Mouse (Mus musculus): ENCODE measurements around the gene Nudt22.

Gene Nudt22

GRCm38 (mm10) chr19:6975537-6976521, 20.1 kb downstream of the Nudt22 start, which contains the start of gene Plcb3:
Gene Plcb3, minus strand, starts transcription at chr19:6976470.
- peak; percentile 82 for DNase-seq

GRCm38 (mm10) chr19:6974211-6975205, 21.4 kb downstream of the Nudt22 start, which contains the start of gene Ppp1r14b:
Gene Ppp1r14b, plus strand, starts transcription at chr19:6974968.
- DNase-seq: peak; percentile 95

- no peak for DNase-seq
These were observed 22.2 kb downstream of the Nudt22 start for GRCm38 (mm10) chr19:6973581-6974190.

- DNase-seq: no peak
These were observed 23.5 kb downstream of the Nudt22 start for GRCm38 (mm10) chr19:6972247-6972917.

GRCm38 (mm10) chr19:6971644-6972043, 24.3 kb downstream of the Nudt22 start:
- DNase-seq: peak; percentile 27

GRCm38 (mm10) chr19:6970460-6971085, 25.3 kb downstream of the Nudt22 start:
- DNase-seq: peak; percentile 24

GRCm38 (mm10) chr19:6969665-6970381, 26.1 kb downstream of the Nudt22 start:
- DNase-seq: peak; percentile 76

- no peak for DNase-seq
These were observed 26.6 kb downstream of the Nudt22 start for GRCm38 (mm10) chr19:6969291-6969664.

GRCm38 (mm10) chr19:6968491-6969271, 27.2 kb downstream of the Nudt22 start:
- DNase-seq: no peak

GRCm38 (mm10) chr19:6956461-6956860, 39.5 kb downstream of the Nudt22 start:
- DNase-seq: no peak

- no peak for DNase-seq
These were observed 40.5 kb downstream of the Nudt22 start for GRCm38 (mm10) chr19:6955424-6955823.

- DNase-seq: peak; percentile 38
These were observed 41.9 kb downstream of the Nudt22 start for GRCm38 (mm10) chr19:6954046-6954445.

GRCm38 (mm10) chr19:6952712-6953037, 43.2 kb downstream of the Nudt22 start:
- DNase-seq: no peak

GRCm38 (mm10) chr19:6951994-6952711, 43.8 kb downstream of the Nudt22 start:
- DNase-seq: peak; percentile 64

GRCm38 (mm10) chr19:6951381-6951968, 44.4 kb downstream of the Nudt22 start:
- DNase-seq: peak; percentile 96

- DNase-seq: peak; percentile 80
These were observed 45.2 kb downstream of the Nudt22 start for GRCm38 (mm10) chr19:6950613-6951153.

GRCm38 (mm10) chr19:6949951-6950350, 46.0 kb downstream of the Nudt22 start:
- DNase-seq: no peak

GRCm38 (mm10) chr19:6949532-6949931, 46.4 kb downstream of the Nudt22 start:
- DNase-seq: no peak

GRCm38 (mm10) chr19:6948186-6948585, 47.7 kb downstream of the Nudt22 start:
- no peak for DNase-seq
